Comparison of ENCODE assay signal across 8 mouse cellular contexts in the genomic region with DNA sequence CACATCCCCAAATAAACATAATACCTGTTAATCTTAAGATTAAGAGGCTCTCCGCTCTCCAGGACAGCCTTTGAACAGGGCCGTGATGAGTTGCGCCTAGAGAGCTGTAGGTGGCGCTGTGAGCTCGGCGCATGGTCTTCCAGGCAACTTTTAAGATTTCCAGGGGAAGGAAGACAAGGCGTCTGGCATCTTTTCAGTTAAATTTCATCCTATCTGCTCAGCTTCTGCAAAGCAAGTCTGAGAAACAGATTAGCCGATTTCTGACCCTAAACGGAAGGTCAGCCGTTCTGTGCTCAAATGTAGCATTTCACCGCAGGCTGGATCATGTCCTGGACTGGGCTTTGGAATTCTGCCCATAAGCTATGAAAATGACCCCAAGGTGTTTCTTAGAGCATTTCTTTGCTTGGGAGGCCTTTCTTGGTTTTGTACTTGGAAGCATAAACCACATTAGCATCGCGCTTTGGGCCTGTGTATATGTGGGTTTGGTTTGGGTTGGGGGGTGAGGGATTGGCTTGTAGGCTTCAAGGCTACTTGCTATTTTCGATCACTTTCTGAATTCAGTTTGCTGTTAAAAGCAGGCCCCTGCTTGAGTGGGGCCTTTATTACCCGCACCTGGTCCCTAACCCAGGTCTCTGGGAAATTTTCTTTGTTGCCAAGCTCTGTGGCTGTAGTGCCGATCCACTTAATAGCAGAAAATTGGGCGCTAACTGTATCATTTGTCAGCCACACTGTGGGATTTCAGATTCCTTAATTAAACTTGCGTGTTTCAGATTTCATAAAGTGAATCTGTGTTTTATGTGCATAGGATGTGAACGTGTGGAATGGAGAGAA.
DNase-seq lines count a peak whose midpoint lies in the region; ATAC-seq lines count a peak whose summit lies in the region.

No protein-coding gene starts in this region.

- peak; percentile 9 to 61 for DNase-seq in adrenal gland, adult (ENCODE audit: inconsistent age in 2 of 2, low spot score in 1 of 2)
- no peak for DNase-seq in adrenal gland, postnatal 4 days (ENCODE audit: low spot score in 2 of 2)
- peak; percentile 20 for DNase-seq in cerebellum, adult 8-10 months
- DNase-seq in induced T-regulatory cell, adult 2 months (ENCODE audit: low read depth) = peak; percentile 16
- peak; percentile 12 to 20 for DNase-seq in left cerebral cortex, adult 8-10 months (ENCODE audit: low spot score in 2 of 2)
- DNase-seq in midbrain, embryonic 11.5 days (ENCODE audit: low spot score, missing footprints) = peak; percentile 93

- 40% methylated on average over 19 of the region's 19 CpGs for WGBS in midbrain, embryonic 11.5 days
- WGBS in stomach, embryonic 15.5 days = 32% methylated on average over 19 of the region's 19 CpGs

- no peaks in the 10 kb centered on the region for H3K4me1 ChIP-seq in midbrain, embryonic 11.5 days (ENCODE audit: control insufficient read depth, insufficient read depth, low read length)
- 0 out of 2 replicates have a peak, but pooled peaks cover 6% of the 10 kb centered on the region for H3K4me1 ChIP-seq in stomach, embryonic 15.5 days

- H3K9me3 ChIP-seq in midbrain, embryonic 11.5 days (ENCODE audit: control insufficient read depth, low read length) = no peaks in the 10 kb centered on the region
- no peaks in the 10 kb centered on the region for H3K9me3 ChIP-seq in stomach, embryonic 15.5 days

- H3K27me3 ChIP-seq in midbrain, embryonic 11.5 days (ENCODE audit: control insufficient read depth, insufficient read depth, low read length) = no peaks in the 10 kb centered on the region
- no peaks in the 10 kb centered on the region for H3K27me3 ChIP-seq in stomach, embryonic 15.5 days (replicated peaks)

- H3K36me3 ChIP-seq in midbrain, embryonic 11.5 days (ENCODE audit: control insufficient read depth, insufficient read depth, low read length) = no peaks in the 10 kb centered on the region
- no peaks in the 10 kb centered on the region for H3K36me3 ChIP-seq in stomach, embryonic 15.5 days

- no peak overlapping the region for H3K4me3 ChIP-seq in midbrain, embryonic 11.5 days (ENCODE audit: low read depth, low read length)
- H3K4me3 ChIP-seq in stomach, embryonic 15.5 days (replicated peaks) = no peak overlapping the region

- H3K4me2 ChIP-seq in midbrain, embryonic 11.5 days = peak overlapping the region; percentile 24; the same call in 1 of the 2 replicates
- 0 out of 2 replicates have a peak overlapping the region, but pooled peaks have one; percentile 14 for H3K4me2 ChIP-seq in stomach, embryonic 15.5 days

- no peak overlapping the region for H3K27ac ChIP-seq in midbrain, embryonic 11.5 days (ENCODE audit: low read depth, low read length)
- H3K27ac ChIP-seq in stomach, embryonic 15.5 days = no peak overlapping the region

- peak; percentile 92 for ATAC-seq in frontal cortex, adult (ENCODE audit: low TSS enrichment)
- peak; percentile 83 for ATAC-seq in midbrain, embryonic 11.5 days (ENCODE audit: low FRiP score)
- no peak; the same call in 1 of the 2 replicates for ATAC-seq in stomach, embryonic 15.5 days (ENCODE audit: insufficient read depth, low FRiP score, low read depth)

- no peak overlapping the region for H3K9ac ChIP-seq in midbrain, embryonic 11.5 days (ENCODE audit: low read length)
- H3K9ac ChIP-seq in stomach, embryonic 15.5 days = no peak overlapping the region

Comparison
In these comparisons a context has a peak if more than half of its experiments do, and no peak if none do; other contexts are left out.
1. DNase-seq: peak in adrenal gland, adult (2 of 2), cerebellum, adult 8-10 months (single experiment), induced T-regulatory cell, adult 2 months (single experiment), left cerebral cortex, adult 8-10 months (2 of 2) and midbrain, embryonic 11.5 days (single experiment); none in adrenal gland, postnatal 4 days (0 of 2).